Mouse (Mus musculus): ENCODE measurements around the gene Arl15. TPM values are rescaled to one million over a fixed set of nuclear protein-coding genes. Genes with fewer than 3 reads are reported as not detected.

The Arl15 gene
- polyA plus RNA-seq, 1 experiment: 10.1 TPM

GRCm38 (mm10) chr13:114130566-114131319, 336.4 kb downstream of the Arl15 start:
- TF ChIP-seq CTCF (IDR thresholded peaks at IDR 0.05; ENCODE audit: low read depth, low read length): no peak
- TF ChIP-seq POLR2A (IDR thresholded peaks at IDR 0.05; ENCODE audit: borderline replicate concordance, low read depth, low read length): no peak
- Histone ChIP-seq H3K4me3 (ENCODE audit: insufficient read depth, low read length) (no peak overlapping the region), H3K4me1 (ENCODE audit: control insufficient read depth, insufficient read depth, low read length) (no peaks in the 10 kb centered on the region), H3K27ac (ENCODE audit: insufficient read depth, low read depth, low read length) (no peak overlapping the region)

DNA sequence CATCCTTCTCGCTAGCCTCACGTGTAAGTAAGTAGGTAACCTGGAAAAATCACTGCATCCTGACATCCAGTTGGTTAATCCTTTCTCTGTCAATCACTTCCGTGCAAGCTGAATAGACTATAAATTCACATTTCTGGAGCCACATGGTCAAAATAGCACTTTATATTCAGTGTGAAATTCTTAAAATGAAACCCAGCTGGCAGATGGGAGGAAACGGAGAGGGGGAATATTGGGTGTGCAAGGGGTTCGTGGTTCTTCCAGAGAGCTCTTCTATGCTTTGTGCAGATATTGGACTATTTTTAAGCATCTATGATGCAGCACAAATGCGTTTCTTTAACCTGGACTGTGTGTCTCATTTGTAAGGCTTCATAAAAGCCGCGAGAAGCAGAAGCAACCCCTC, 344.6 kb downstream of the Arl15 start:
- H3K27ac ChIP-seq (ENCODE audit: insufficient read depth, low read depth, low read length): no peak overlapping the region
- no peaks in the 10 kb centered on the region for H3K4me1 ChIP-seq (ENCODE audit: control insufficient read depth, insufficient read depth, low read length)
- TF ChIP-seq POLR2A (IDR thresholded peaks at IDR 0.05; ENCODE audit: borderline replicate concordance, low read depth, low read length): no peak
- TF ChIP-seq CTCF (IDR thresholded peaks at IDR 0.05; ENCODE audit: low read depth, low read length): no peak
- no peak overlapping the region for H3K4me3 ChIP-seq (ENCODE audit: insufficient read depth, low read length)

GRCm38 (mm10) chr13:114139570-114139969, 345.3 kb downstream of the Arl15 start:
- Histone ChIP-seq H3K4me3 (ENCODE audit: insufficient read depth, low read length) (no peak overlapping the region), H3K4me1 (ENCODE audit: control insufficient read depth, insufficient read depth, low read length) (no peaks in the 10 kb centered on the region), H3K27ac (ENCODE audit: insufficient read depth, low read depth, low read length) (no peak overlapping the region)
- no peak for TF ChIP-seq POLR2A (IDR thresholded peaks at IDR 0.05; ENCODE audit: borderline replicate concordance, low read depth, low read length)
- no peak for TF ChIP-seq CTCF (IDR thresholded peaks at IDR 0.05; ENCODE audit: low read depth, low read length)

- no peak for TF ChIP-seq POLR2A (IDR thresholded peaks at IDR 0.05; ENCODE audit: borderline replicate concordance, low read depth, low read length)
- TF ChIP-seq CTCF (IDR thresholded peaks at IDR 0.05; ENCODE audit: low read depth, low read length): no peak
- H3K27ac ChIP-seq (ENCODE audit: insufficient read depth, low read depth, low read length): no peak overlapping the region
Measured at GRCm38 (mm10) chr13:114142826-114143225, 348.5 kb downstream of the Arl15 start.

DNA sequence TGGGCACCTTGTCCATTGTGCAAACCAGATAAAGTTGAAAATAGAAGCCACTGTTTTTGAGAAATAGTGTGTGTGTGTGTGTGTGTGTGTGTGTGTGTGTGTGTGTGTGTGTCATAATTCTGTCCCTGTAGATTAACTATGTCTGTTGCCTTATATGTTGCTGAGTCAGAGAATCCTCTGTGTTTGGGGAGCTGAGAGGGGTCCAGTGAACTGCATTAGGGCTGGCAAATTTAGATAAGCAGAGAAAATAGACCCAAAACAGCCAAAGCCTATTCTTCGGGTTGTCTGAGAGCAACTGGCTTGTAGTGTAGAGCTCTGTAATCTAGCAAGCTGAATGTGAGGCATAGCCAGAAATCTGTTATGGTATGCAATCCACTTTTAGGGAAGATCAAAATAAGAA, 348.9 kb downstream of the Arl15 start:
- TF ChIP-seq POLR2A (IDR thresholded peaks at IDR 0.05; ENCODE audit: borderline replicate concordance, low read depth, low read length): no peak
- TF ChIP-seq CTCF (IDR thresholded peaks at IDR 0.05; ENCODE audit: low read depth, low read length): no peak
- Histone ChIP-seq H3K27ac (ENCODE audit: insufficient read depth, low read depth, low read length) (no peak overlapping the region), H3K4me3 (ENCODE audit: insufficient read depth, low read length) (no peak overlapping the region), H3K4me1 (ENCODE audit: control insufficient read depth, insufficient read depth, low read length) (no peaks in the 10 kb centered on the region)

More at GRCm38 (mm10) chr13:114142826-114143225, 348.5 kb downstream of the Arl15 start:
- Histone ChIP-seq H3K4me3 (ENCODE audit: insufficient read depth, low read length) (no peak overlapping the region), H3K4me1 (ENCODE audit: control insufficient read depth, insufficient read depth, low read length) (no peaks in the 10 kb centered on the region)

- Histone ChIP-seq H3K4me1 (ENCODE audit: control insufficient read depth, insufficient read depth, low read length) (no peaks in the 10 kb centered on the region), H3K4me3 (ENCODE audit: insufficient read depth, low read length) (no peak overlapping the region), H3K27ac (ENCODE audit: insufficient read depth, low read depth, low read length) (no peak overlapping the region)
- TF ChIP-seq POLR2A (IDR thresholded peaks at IDR 0.05; ENCODE audit: borderline replicate concordance, low read depth, low read length) (no peak), CTCF (IDR thresholded peaks at IDR 0.05; ENCODE audit: low read depth, low read length) (no peak)
Measured at GRCm38 (mm10) chr13:114144052-114145046, 350.0 kb downstream of the Arl15 start.

- Histone ChIP-seq H3K4me1 (ENCODE audit: control insufficient read depth, insufficient read depth, low read length) (no peaks in the 10 kb centered on the region), H3K27ac (ENCODE audit: insufficient read depth, low read depth, low read length) (no peak overlapping the region), H3K4me3 (ENCODE audit: insufficient read depth, low read length) (no peak overlapping the region)
- no peak for TF ChIP-seq CTCF (IDR thresholded peaks at IDR 0.05; ENCODE audit: low read depth, low read length)
- TF ChIP-seq POLR2A (IDR thresholded peaks at IDR 0.05; ENCODE audit: borderline replicate concordance, low read depth, low read length): no peak
Measured at GRCm38 (mm10) chr13:114145249-114145648, 350.9 kb downstream of the Arl15 start.

GRCm38 (mm10) chr13:114150856-114151697, 356.8 kb downstream of the Arl15 start:
- Histone ChIP-seq H3K27ac (ENCODE audit: insufficient read depth, low read depth, low read length) (no peak overlapping the region), H3K4me1 (ENCODE audit: control insufficient read depth, insufficient read depth, low read length) (no peaks in the 10 kb centered on the region), H3K4me3 (ENCODE audit: insufficient read depth, low read length) (no peak overlapping the region)
- no peak for TF ChIP-seq POLR2A (IDR thresholded peaks at IDR 0.05; ENCODE audit: borderline replicate concordance, low read depth, low read length)
- no peak for TF ChIP-seq CTCF (IDR thresholded peaks at IDR 0.05; ENCODE audit: low read depth, low read length)

GRCm38 (mm10) chr13:114151698-114152069, 357.4 kb downstream of the Arl15 start:
- TF ChIP-seq POLR2A (IDR thresholded peaks at IDR 0.05; ENCODE audit: borderline replicate concordance, low read depth, low read length) (no peak), CTCF (IDR thresholded peaks at IDR 0.05; ENCODE audit: low read depth, low read length) (no peak)
- no peaks in the 10 kb centered on the region for H3K4me1 ChIP-seq (ENCODE audit: control insufficient read depth, insufficient read depth, low read length)
- H3K27ac ChIP-seq (ENCODE audit: insufficient read depth, low read depth, low read length): no peak overlapping the region
- H3K4me3 ChIP-seq (ENCODE audit: insufficient read depth, low read length): no peak overlapping the region
